Mouse (Mus musculus) heart, postnatal 10 days (tissue): Measurements from ENCODE around the gene Prg4. TPM values are rescaled to one million over a fixed set of nuclear protein-coding genes. Genes with fewer than 3 reads are reported as not detected.

Experiments
- DNase-seq, 2 experiments: peaks; one replicate each; pipeline ENCODE4 v3.0.0; 2021
- intact Hi-C: fragments of 180-260 bp; cut with DNase I; formaldehyde crosslinking; loops from one replicate; pipeline ENCODE4 v1.15.1; 2025
- total RNA-seq, 2 experiments: library from RNA; stranded (reverse); gene quantifications; 2 replicates each; pipeline ENCODE4 v1.2.3; 2021

The Prg4 gene
- 1 to 10 TPM; 1.9 to 6.9 TPM for total RNA-seq

GRCm38 (mm10) chr1:150466132-150466531, at the start of gene Prg4:
Prg4 (minus strand) TSS chr1:150466165.
- DNase-seq = peak; percentile 25 to 41
- intact Hi-C loops = no loop called here

- DNase-seq = no peak
- intact Hi-C loops = no loop called here
Observed at GRCm38 (mm10) chr1:150513041-150513440, 47.1 kb upstream of the Prg4 start.

GRCm38 (mm10) chr1:150505794-150506193, 39.8 kb upstream of the Prg4 start:
- intact Hi-C loops = no loop called here

GRCm38 (mm10) chr1:150503321-150503720, 37.4 kb upstream of the Prg4 start:
- no peak for DNase-seq
- intact Hi-C loops = no loop called here

More at GRCm38 (mm10) chr1:150505794-150506193, 39.8 kb upstream of the Prg4 start:
- no peak for DNase-seq

GRCm38 (mm10) chr1:150498177-150498576, 32.2 kb upstream of the Prg4 start:
- intact Hi-C loops = no loop called here
- no peak for DNase-seq

- DNase-seq = peak; percentile 7 to 23
- intact Hi-C loops = no loop called here
Observed at GRCm38 (mm10) chr1:150497690-150498089, 31.7 kb upstream of the Prg4 start.

GRCm38 (mm10) chr1:150496626-150497302, 30.8 kb upstream of the Prg4 start:
- no peak for DNase-seq
- intact Hi-C loops = no loop called here

- intact Hi-C loops = no loop called here
- no peak for DNase-seq
Observed at GRCm38 (mm10) chr1:150489148-150489547, 23.2 kb upstream of the Prg4 start.

GRCm38 (mm10) chr1:150480674-150481073, 14.7 kb upstream of the Prg4 start:
- intact Hi-C loops = no loop called here

GRCm38 (mm10) chr1:150472525-150472924, 6.6 kb upstream of the Prg4 start:
- no peak for DNase-seq
- intact Hi-C loops = no loop called here

More at GRCm38 (mm10) chr1:150480674-150481073, 14.7 kb upstream of the Prg4 start:
- DNase-seq = peak; percentile 70 to 74

GRCm38 (mm10) chr1:150469992-150470391, 4.0 kb upstream of the Prg4 start:
- intact Hi-C loops = no loop called here
- no peak for DNase-seq

- intact Hi-C loops = no loop called here
- DNase-seq = no peak
Observed at GRCm38 (mm10) chr1:150465364-150465763, 601 bp downstream of the Prg4 start.

- intact Hi-C loops = no loop called here
Observed at GRCm38 (mm10) chr1:150463691-150464090, 2.3 kb downstream of the Prg4 start.

GRCm38 (mm10) chr1:150463068-150463467, 2.9 kb downstream of the Prg4 start:
- intact Hi-C loops = no loop called here
- no peak for DNase-seq

More at GRCm38 (mm10) chr1:150463691-150464090, 2.3 kb downstream of the Prg4 start:
- DNase-seq = no peak

GRCm38 (mm10) chr1:150460595-150460994, 5.4 kb downstream of the Prg4 start:
- DNase-seq = no peak
- intact Hi-C loops = no loop called here

GRCm38 (mm10) chr1:150459599-150459998, 6.4 kb downstream of the Prg4 start:
- no peak for DNase-seq
- intact Hi-C loops = no loop called here

GRCm38 (mm10) chr1:150458977-150459376, 7.0 kb downstream of the Prg4 start:
- no peak for DNase-seq
- intact Hi-C loops = no loop called here

GRCm38 (mm10) chr1:150441731-150442130, 24.2 kb downstream of the Prg4 start:
- DNase-seq = no peak
- intact Hi-C loops = loop anchor here (5.0 kb wide), 1 partner anchor 34 kb away; no protein-coding TSS in a partner anchor

- DNase-seq = no peak
- intact Hi-C loops = loop anchor here (5.0 kb wide), 1 partner anchor 41 kb away; no protein-coding TSS in a partner anchor
Observed at GRCm38 (mm10) chr1:150438641-150439040, 27.3 kb downstream of the Prg4 start.

GRCm38 (mm10) chr1:150426216-150426615, 39.7 kb downstream of the Prg4 start:
- no peak for DNase-seq
- intact Hi-C loops = no loop called here

GRCm38 (mm10) chr1:150425665-150426064, 40.3 kb downstream of the Prg4 start:
- DNase-seq = peak; percentile 51 to 69
- intact Hi-C loops = no loop called here

- no peak for DNase-seq
- intact Hi-C loops = no loop called here
Observed at GRCm38 (mm10) chr1:150418426-150418825, 47.5 kb downstream of the Prg4 start.

- DNase-seq = no peak
- intact Hi-C loops = no loop called here
Observed at GRCm38 (mm10) chr1:150416006-150416405, 50.0 kb downstream of the Prg4 start.
